Mouse (Mus musculus): ENCODE results near the gene Nol7. TPM values are rescaled to one million over a fixed set of nuclear protein-coding genes. Genes with fewer than 3 reads are reported as not detected.
A peak's percentile ranks its signal among the peaks of the same experiment; 100 is the strongest.

Gene Nol7
- polyA plus RNA-seq, 1 experiment from 2014 or later = 161 TPM

- 0 out of 2 replicates have a peak, but pooled peaks cover 6% of the 10 kb centered on the region for H3K9me3 ChIP-seq
- no peak overlapping the region for H3K4me3 ChIP-seq
- ATAC-seq (ENCODE audit: insufficient number of reproducible peaks, insufficient read depth, low FRiP score, low TSS enrichment) = no peak
- H3K4me1 ChIP-seq = 0 out of 2 replicates have a peak, but pooled peaks cover 9% of the 10 kb centered on the region
- 95% methylated on average over 6 of the region's 6 CpGs for WGBS
- no peak overlapping the region for H3K4me2 ChIP-seq (replicated peaks)
- H3K36me3 ChIP-seq = peaks cover 32% of the 10 kb centered on the region
- H3K27ac ChIP-seq = no peak overlapping the region
- H3K9ac ChIP-seq = no peak overlapping the region
- H3K27me3 ChIP-seq = no peaks in the 10 kb centered on the region
Observed at GRCm38 (mm10) chr13:43370063-43370462, 28.1 kb upstream of the Nol7 start.

DNA sequence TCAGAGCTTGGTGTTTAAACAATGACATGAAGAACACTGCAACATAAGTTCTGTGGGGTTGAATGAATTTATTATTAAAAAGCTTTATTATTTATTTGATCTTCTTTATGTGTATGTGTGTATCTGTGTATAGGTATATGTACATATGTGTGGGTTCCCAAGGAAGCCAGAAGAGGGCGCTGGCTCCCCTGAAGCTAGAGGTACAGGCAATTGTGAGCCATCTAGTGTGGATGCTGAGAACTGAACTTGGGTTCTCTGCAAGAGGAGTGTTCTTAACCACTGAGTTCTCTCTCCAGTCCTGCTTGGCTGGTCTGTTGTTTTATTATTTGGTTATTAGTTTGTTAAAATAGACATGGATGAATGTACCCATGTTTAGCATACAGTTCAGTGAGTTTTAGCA lies 25.3 kb upstream of the Nol7 start:
- H3K27ac ChIP-seq = no peak overlapping the region
- no peak overlapping the region for H3K4me2 ChIP-seq (replicated peaks)
- H3K4me3 ChIP-seq = no peak overlapping the region
- H3K9ac ChIP-seq = no peak overlapping the region
- 0 out of 2 replicates have a peak, but pooled peaks cover 5% of the 10 kb centered on the region for H3K4me1 ChIP-seq
- peaks cover 48% of the 10 kb centered on the region for H3K36me3 ChIP-seq
- H3K27me3 ChIP-seq = no peaks in the 10 kb centered on the region
- no peak for ATAC-seq (ENCODE audit: insufficient number of reproducible peaks, insufficient read depth, low FRiP score, low TSS enrichment)
- H3K9me3 ChIP-seq = 0 out of 2 replicates have a peak, but pooled peaks cover 6% of the 10 kb centered on the region
- 93% methylated on average over 1 of the region's 1 CpGs for WGBS

GRCm38 (mm10) chr13:43374205-43374604 lies 24.0 kb upstream of the Nol7 start:
- Histone ChIP-seq H3K4me3 (no peak overlapping the region), H3K9me3 (0 out of 2 replicates have a peak, but pooled peaks cover 6% of the 10 kb centered on the region), H3K4me2 (replicated peaks) (no peak overlapping the region), H3K27me3 (no peaks in the 10 kb centered on the region), H3K4me1 (0 out of 2 replicates have a peak, but pooled peaks cover 5% of the 10 kb centered on the region), H3K27ac (no peak overlapping the region), H3K9ac (no peak overlapping the region), H3K36me3 (peaks cover 54% of the 10 kb centered on the region)
- 80% methylated on average over 10 of the region's 10 CpGs for WGBS
- no peak for ATAC-seq (ENCODE audit: insufficient number of reproducible peaks, insufficient read depth, low FRiP score, low TSS enrichment)

- peaks cover 54% of the 10 kb centered on the region for H3K36me3 ChIP-seq
- H3K9me3 ChIP-seq = 0 out of 2 replicates have a peak, but pooled peaks cover 6% of the 10 kb centered on the region
- H3K9ac ChIP-seq = no peak overlapping the region
- no peak overlapping the region for H3K4me2 ChIP-seq (replicated peaks)
- WGBS = 62% methylated on average over 2 of the region's 2 CpGs
- H3K27ac ChIP-seq = 0 out of 2 replicates have a peak overlapping the region, but pooled peaks have one; percentile 1
- no peak overlapping the region for H3K4me3 ChIP-seq
- H3K4me1 ChIP-seq = 0 out of 2 replicates have a peak, but pooled peaks cover 5% of the 10 kb centered on the region
- no peak for ATAC-seq (ENCODE audit: insufficient number of reproducible peaks, insufficient read depth, low FRiP score, low TSS enrichment)
- no peaks in the 10 kb centered on the region for H3K27me3 ChIP-seq
Observed at GRCm38 (mm10) chr13:43374918-43375432, 23.2 kb upstream of the Nol7 start.

DNA sequence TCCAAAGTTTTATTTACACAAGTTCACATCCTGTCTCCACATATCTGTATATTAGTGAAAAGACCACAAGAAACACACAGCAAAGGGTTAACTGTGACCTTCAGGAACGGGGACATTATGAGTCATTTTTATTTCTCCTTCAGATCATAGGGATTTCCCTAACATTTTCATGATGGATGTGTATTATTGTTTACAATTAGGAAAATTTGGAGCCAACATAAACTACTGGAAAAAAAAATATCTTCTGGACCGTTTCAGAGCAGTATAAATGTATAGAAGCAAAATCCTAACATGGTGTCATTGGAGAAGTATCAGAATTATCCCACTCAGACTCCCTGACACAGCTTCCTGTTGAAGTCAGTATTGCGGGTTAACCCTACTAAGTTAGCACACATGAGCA lies 18.2 kb upstream of the Nol7 start:
- no peaks in the 10 kb centered on the region for H3K9me3 ChIP-seq
- H3K9ac ChIP-seq = no peak overlapping the region
- no peak overlapping the region for H3K4me3 ChIP-seq
- no peaks in the 10 kb centered on the region for H3K4me1 ChIP-seq
- H3K4me2 ChIP-seq (replicated peaks) = no peak overlapping the region
- peaks cover 25% of the 10 kb centered on the region for H3K36me3 ChIP-seq
- no peak for ATAC-seq (ENCODE audit: insufficient number of reproducible peaks, insufficient read depth, low FRiP score, low TSS enrichment)
- no peaks in the 10 kb centered on the region for H3K27me3 ChIP-seq
- 80% methylated on average over 3 of the region's 3 CpGs for WGBS
- H3K27ac ChIP-seq = no peak overlapping the region

DNA sequence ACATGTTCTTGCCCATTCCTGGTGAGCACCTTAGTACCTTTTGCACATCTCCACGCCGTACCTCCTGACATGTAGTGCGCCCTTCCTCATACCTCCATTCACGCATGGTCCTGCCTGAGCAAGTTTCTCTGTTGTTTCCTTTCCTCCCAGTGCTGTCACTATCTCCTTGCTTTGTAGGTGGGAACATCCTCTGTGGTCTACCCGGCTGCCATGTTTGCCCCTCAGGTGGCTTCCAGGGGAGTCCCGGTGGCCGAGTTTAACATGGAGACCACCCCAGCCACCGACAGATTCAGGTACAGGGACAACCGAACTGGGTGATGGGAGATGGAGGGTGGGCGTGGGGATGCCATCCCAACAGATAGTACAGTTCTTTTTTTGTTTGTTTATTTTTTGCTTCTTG lies 12.9 kb upstream of the Nol7 start:
- Histone ChIP-seq H3K27ac (no peak overlapping the region), H3K36me3 (peaks cover 17% of the 10 kb centered on the region), H3K9me3 (0 out of 2 replicates have a peak, but pooled peaks cover 7% of the 10 kb centered on the region), H3K4me2 (replicated peaks) (no peak overlapping the region), H3K4me1 (no peaks in the 10 kb centered on the region), H3K9ac (no peak overlapping the region), H3K27me3 (no peaks in the 10 kb centered on the region), H3K4me3 (no peak overlapping the region)
- ATAC-seq (ENCODE audit: insufficient number of reproducible peaks, insufficient read depth, low FRiP score, low TSS enrichment) = no peak
- 95% methylated on average over 10 of the region's 10 CpGs for WGBS

DNA sequence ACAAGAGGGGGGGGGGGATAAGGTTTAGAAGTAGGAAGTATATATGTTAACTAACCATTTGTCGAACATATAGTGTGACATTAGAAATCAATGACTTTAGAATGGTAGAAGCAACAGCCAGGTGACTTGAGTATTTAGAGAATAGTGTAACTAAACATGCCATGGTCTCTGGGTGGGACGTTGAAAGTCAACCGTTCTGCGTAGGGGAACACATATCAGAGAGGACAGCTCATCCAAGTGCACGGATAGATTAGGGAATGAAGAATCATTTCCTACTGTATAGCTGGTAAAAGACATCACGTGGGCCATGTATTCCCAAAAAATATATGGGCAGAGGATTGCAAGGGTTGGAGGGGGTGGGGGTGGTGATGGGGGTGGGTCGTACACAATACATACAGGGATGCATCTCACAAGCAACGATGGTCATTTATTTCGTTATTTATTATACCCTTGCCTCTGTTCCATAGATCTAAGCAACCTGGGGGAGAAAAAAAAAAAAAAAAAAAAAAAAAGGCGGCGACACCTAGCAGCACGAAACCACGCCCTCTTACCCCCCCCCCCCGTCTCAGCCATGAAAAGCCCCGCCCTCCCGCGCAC lies 392 bp upstream of the Nol7 start:
- Histone ChIP-seq H3K27ac (no peak overlapping the region), H3K4me3 (peak overlapping the region; percentile 79), H3K36me3 (peaks cover 33% of the 10 kb centered on the region), H3K4me1 (peaks cover 8% of the 10 kb centered on the region), H3K27me3 (no peaks in the 10 kb centered on the region), H3K9ac (no peak overlapping the region), H3K4me2 (replicated peaks) (peak overlapping the region; percentile 73), H3K9me3 (no peaks in the 10 kb centered on the region)
- WGBS = 50% methylated on average over 14 of the region's 17 CpGs
- ATAC-seq (ENCODE audit: insufficient number of reproducible peaks, insufficient read depth, low FRiP score, low TSS enrichment) = peak; percentile 24; the same call in 1 of the 2 replicates

- no peak overlapping the region for H3K4me3 ChIP-seq
- peak overlapping the region; percentile 73; the same call in 1 of the 2 replicates for H3K4me2 ChIP-seq (replicated peaks)
- 91% methylated on average over 5 of the region's 5 CpGs for WGBS
- H3K27me3 ChIP-seq = no peaks in the 10 kb centered on the region
- no peak for ATAC-seq (ENCODE audit: insufficient number of reproducible peaks, insufficient read depth, low FRiP score, low TSS enrichment)
- H3K9ac ChIP-seq = no peak overlapping the region
- H3K27ac ChIP-seq = no peak overlapping the region
- peaks cover 34% of the 10 kb centered on the region for H3K36me3 ChIP-seq
- no peaks in the 10 kb centered on the region for H3K9me3 ChIP-seq
- H3K4me1 ChIP-seq = peaks cover 8% of the 10 kb centered on the region
Observed at GRCm38 (mm10) chr13:43399576-43399975, 1.4 kb downstream of the Nol7 start.

- Histone ChIP-seq H3K4me3 (no peak overlapping the region), H3K36me3 (peaks cover 47% of the 10 kb centered on the region), H3K9ac (no peak overlapping the region), H3K27ac (no peak overlapping the region), H3K4me2 (replicated peaks) (no peak overlapping the region), H3K4me1 (no peaks in the 10 kb centered on the region), H3K27me3 (no peaks in the 10 kb centered on the region), H3K9me3 (no peaks in the 10 kb centered on the region)
- no peak for ATAC-seq (ENCODE audit: insufficient number of reproducible peaks, insufficient read depth, low FRiP score, low TSS enrichment)
- WGBS = 87% methylated on average over 7 of the region's 7 CpGs
Observed at GRCm38 (mm10) chr13:43412311-43412710, 14.1 kb downstream of the Nol7 start.

GRCm38 (mm10) chr13:43413611-43414010 lies 15.4 kb downstream of the Nol7 start:
- WGBS = 89% methylated on average over 2 of the region's 2 CpGs
- H3K9me3 ChIP-seq = no peaks in the 10 kb centered on the region

DNA sequence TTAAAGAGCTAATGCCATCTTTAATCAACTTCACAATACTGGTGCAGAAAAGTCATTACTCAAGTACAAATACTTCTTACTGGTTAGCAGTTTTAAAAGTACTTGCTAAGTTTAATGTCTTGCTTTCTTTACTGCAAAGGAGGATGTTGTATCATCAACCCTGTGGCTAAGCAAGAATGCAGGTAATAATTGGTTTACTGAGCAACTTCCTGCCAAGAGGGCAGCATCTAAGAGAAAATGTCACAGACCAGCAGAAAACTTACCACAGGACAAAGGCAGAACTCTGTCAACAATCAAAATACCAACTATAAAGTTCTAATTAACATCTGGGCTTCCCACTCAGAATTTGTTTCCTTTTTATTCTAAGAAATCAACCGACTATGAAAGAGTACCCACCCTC lies 17.1 kb downstream of the Nol7 start:
- H3K9me3 ChIP-seq = no peaks in the 10 kb centered on the region
- ATAC-seq (ENCODE audit: insufficient number of reproducible peaks, insufficient read depth, low FRiP score, low TSS enrichment) = no peak
- WGBS = 85% methylated on average over 1 of the region's 1 CpGs
- no peaks in the 10 kb centered on the region for H3K27me3 ChIP-seq
- no peaks in the 10 kb centered on the region for H3K4me1 ChIP-seq
- peaks cover 59% of the 10 kb centered on the region for H3K36me3 ChIP-seq
- no peak overlapping the region for H3K4me2 ChIP-seq (replicated peaks)
- no peak overlapping the region for H3K9ac ChIP-seq
- no peak overlapping the region for H3K27ac ChIP-seq
- H3K4me3 ChIP-seq = no peak overlapping the region

More at GRCm38 (mm10) chr13:43413611-43414010, 15.4 kb downstream of the Nol7 start:
- ATAC-seq (ENCODE audit: insufficient number of reproducible peaks, insufficient read depth, low FRiP score, low TSS enrichment) = no peak
- Histone ChIP-seq H3K36me3 (peaks cover 50% of the 10 kb centered on the region), H3K27ac (no peak overlapping the region), H3K4me2 (replicated peaks) (no peak overlapping the region), H3K9ac (no peak overlapping the region), H3K4me1 (no peaks in the 10 kb centered on the region), H3K4me3 (no peak overlapping the region), H3K27me3 (no peaks in the 10 kb centered on the region)

DNA sequence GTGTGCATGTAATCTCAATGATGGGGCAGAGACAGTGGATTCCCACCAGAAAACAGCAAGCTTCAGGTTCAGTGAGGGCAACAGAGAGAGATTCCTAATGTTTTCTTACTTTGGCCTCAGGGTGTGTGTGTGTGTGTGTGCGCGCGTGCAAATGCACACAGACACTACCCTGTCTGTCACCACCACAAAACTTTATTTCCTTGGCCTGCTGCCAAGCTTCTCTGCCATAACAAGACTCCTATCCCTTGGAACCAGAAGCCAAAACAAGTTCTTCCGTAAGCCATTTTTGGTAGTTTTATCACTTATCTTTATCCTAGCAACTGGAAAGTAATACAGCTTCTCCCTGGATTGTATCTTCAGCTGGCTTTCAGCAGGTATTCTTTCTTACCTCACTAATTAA lies 30.2 kb downstream of the Nol7 start:
- Histone ChIP-seq H3K9ac (no peak overlapping the region), H3K9me3 (no peaks in the 10 kb centered on the region), H3K27ac (no peak overlapping the region), H3K4me2 (replicated peaks) (no peak overlapping the region), H3K36me3 (peaks cover 13% of the 10 kb centered on the region; the same call in 1 of the 2 replicates), H3K27me3 (no peaks in the 10 kb centered on the region), H3K4me3 (no peak overlapping the region), H3K4me1 (no peaks in the 10 kb centered on the region)
- WGBS = 89% methylated on average over 4 of the region's 4 CpGs
- no peak for ATAC-seq (ENCODE audit: insufficient number of reproducible peaks, insufficient read depth, low FRiP score, low TSS enrichment)
